Mouse (Mus musculus) gonadal fat pad, adult 2 months (tissue): ENCODE data around the gene Aldh4a1. TPM values are rescaled to one million over a fixed set of nuclear protein-coding genes. Genes with fewer than 3 reads are reported as not detected.

Experiments
- DNase-seq: peaks from one replicate; pipeline ENCODE4 v3.0.0-alpha.2; 2012; ENCODE audit warnings: low read depth
- polyA plus RNA-seq: library from polyadenylated mRNA; depleted of rRNA; stranded (reverse); fragments of >200 nt; gene quantifications from 2 replicates; pipeline ENCODE4 v1.2.3, GENCODE M21; 2012

Aldh4a1 gene
- polyA plus RNA-seq, 1 experiment = 68.8 TPM

GRCm38 (mm10) chr4:139589351-139590027 lies 33.2 kb upstream of the Aldh4a1 start:
- no peak for DNase-seq

- DNase-seq = no peak
Observed at GRCm38 (mm10) chr4:139590446-139590845, 32.2 kb upstream of the Aldh4a1 start.

- no peak for DNase-seq
Observed at GRCm38 (mm10) chr4:139592895-139593294, 29.8 kb upstream of the Aldh4a1 start.

- no peak for DNase-seq
Observed at GRCm38 (mm10) chr4:139593383-139593782, 29.3 kb upstream of the Aldh4a1 start.

GRCm38 (mm10) chr4:139594062-139594461 lies 28.6 kb upstream of the Aldh4a1 start:
- DNase-seq = no peak

GRCm38 (mm10) chr4:139596715-139597114 lies 26.0 kb upstream of the Aldh4a1 start:
- no peak for DNase-seq

GRCm38 (mm10) chr4:139597286-139598284 lies 25.1 kb upstream of the Aldh4a1 start:
- no peak for DNase-seq

GRCm38 (mm10) chr4:139598356-139598755 lies 24.3 kb upstream of the Aldh4a1 start:
- no peak for DNase-seq

GRCm38 (mm10) chr4:139598950-139599518 lies 23.6 kb upstream of the Aldh4a1 start:
- no peak for DNase-seq

GRCm38 (mm10) chr4:139601519-139602356 lies 20.9 kb upstream of the Aldh4a1 start:
- DNase-seq = no peak

- DNase-seq = no peak
Observed at GRCm38 (mm10) chr4:139602357-139603244, 20.1 kb upstream of the Aldh4a1 start, which contains the start of gene Gm21969. Gm21969 (plus strand) TSS chr4:139603186.

- no peak for DNase-seq
Observed at GRCm38 (mm10) chr4:139605216-139605615, 17.4 kb upstream of the Aldh4a1 start.

GRCm38 (mm10) chr4:139606732-139607131 lies 15.9 kb upstream of the Aldh4a1 start:
- DNase-seq = no peak

GRCm38 (mm10) chr4:139608975-139609374 lies 13.7 kb upstream of the Aldh4a1 start:
- DNase-seq = no peak

GRCm38 (mm10) chr4:139610954-139611353 lies 11.7 kb upstream of the Aldh4a1 start:
- DNase-seq = no peak

GRCm38 (mm10) chr4:139611542-139611953 lies 11.1 kb upstream of the Aldh4a1 start:
- DNase-seq = no peak

- no peak for DNase-seq
Observed at GRCm38 (mm10) chr4:139614524-139615260, 8.0 kb upstream of the Aldh4a1 start.

- DNase-seq = no peak
Observed at GRCm38 (mm10) chr4:139616276-139617000, 6.2 kb upstream of the Aldh4a1 start.

GRCm38 (mm10) chr4:139617001-139617364 lies 5.7 kb upstream of the Aldh4a1 start:
- no peak for DNase-seq
